Mouse (Mus musculus) E14TG2a.4 (cell line): ENCODE measurements around the gene Hsd17b2.

Source experiments
- H3K27me3 ChIP-seq: 2 replicates; pipeline ENCODE4 v1.6.1; 2014; ENCODE audit warnings: low read length, control low read depth; ENCODE audit not compliant: insufficient read depth
- H3K36me3 ChIP-seq: 2 replicates; pipeline ENCODE4 v1.6.1; 2014; ENCODE audit warnings: low read length, control low read depth; ENCODE audit not compliant: insufficient read depth
- H3K4me1 ChIP-seq: replicated peaks from 2 replicates; pipeline ENCODE4 v1.6.1; 2014; ENCODE audit warnings: low read depth, low read length, control low read depth
- H3K4me3 ChIP-seq: replicated peaks from 2 replicates; pipeline ENCODE4 v1.5.1; 2014; ENCODE audit warnings: mild to moderate bottlenecking, low read length
- H3K9me3 ChIP-seq: 2 replicates; pipeline ENCODE4 v1.6.1; 2014; ENCODE audit warnings: low read length, control low read depth
- CTCF ChIP-seq: conservative IDR thresholded peaks from 2 replicates; pipeline ENCODE4 v1.5.1; 2014; ENCODE audit warnings: low read length
- NANOG ChIP-seq: IDR thresholded peaks from 2 replicates; pipeline ENCODE4 v1.6.1; 2014; ENCODE audit warnings: borderline replicate concordance, low read length, mixed read lengths
- POU5F1 ChIP-seq: IDR thresholded peaks from 2 replicates; pipeline ENCODE4 v1.6.1; 2014; ENCODE audit warnings: low read length, borderline replicate concordance

The Hsd17b2 gene

GRCm38 (mm10) chr8:117675171-117675570 lies 26.5 kb upstream of the Hsd17b2 start:
- H3K4me3 ChIP-seq, result no peak overlapping the region
- H3K27me3 ChIP-seq, result no peaks in the 10 kb centered on the region
- no peaks in the 10 kb centered on the region for H3K9me3 ChIP-seq
- H3K36me3 ChIP-seq, result no peaks in the 10 kb centered on the region
- peaks cover 15% of the 10 kb centered on the region for H3K4me1 ChIP-seq
- TF ChIP-seq POU5F1, result no peak
- TF ChIP-seq CTCF, result no peak
- TF ChIP-seq NANOG, result no peak

- H3K36me3 ChIP-seq, result no peaks in the 10 kb centered on the region
- peaks cover 15% of the 10 kb centered on the region for H3K4me1 ChIP-seq
- TF ChIP-seq POU5F1, result no peak
- no peak for TF ChIP-seq CTCF
- no peak for TF ChIP-seq NANOG
These were observed 25.2 kb upstream of the Hsd17b2 start for GRCm38 (mm10) chr8:117676460-117676859.

GRCm38 (mm10) chr8:117677011-117677410 lies 24.7 kb upstream of the Hsd17b2 start:
- no peak overlapping the region for H3K4me3 ChIP-seq
- H3K27me3 ChIP-seq, result peaks cover 8% of the 10 kb centered on the region
- no peak for TF ChIP-seq NANOG
- TF ChIP-seq POU5F1, result no peak
- no peak for TF ChIP-seq CTCF
- no peaks in the 10 kb centered on the region for H3K36me3 ChIP-seq
- H3K4me1 ChIP-seq, result peaks cover 15% of the 10 kb centered on the region
- no peaks in the 10 kb centered on the region for H3K9me3 ChIP-seq

More at GRCm38 (mm10) chr8:117676460-117676859, 25.2 kb upstream of the Hsd17b2 start:
- H3K4me3 ChIP-seq, result no peak overlapping the region
- H3K27me3 ChIP-seq, result peaks cover 6% of the 10 kb centered on the region
- H3K9me3 ChIP-seq, result no peaks in the 10 kb centered on the region

- Histone ChIP-seq H3K36me3 (no peaks in the 10 kb centered on the region), H3K27me3 (peaks cover 15% of the 10 kb centered on the region), H3K9me3 (no peaks in the 10 kb centered on the region), H3K4me3 (no peak overlapping the region), H3K4me1 (peaks cover 3% of the 10 kb centered on the region; the same call in 1 of the 2 replicates)
- TF ChIP-seq CTCF, result no peak
These were observed 23.1 kb upstream of the Hsd17b2 start for GRCm38 (mm10) chr8:117678650-117679049.

- Histone ChIP-seq H3K27me3 (peaks cover 15% of the 10 kb centered on the region), H3K36me3 (no peaks in the 10 kb centered on the region), H3K4me1 (peaks cover 9% of the 10 kb centered on the region), H3K4me3 (no peak overlapping the region), H3K9me3 (no peaks in the 10 kb centered on the region)
- TF ChIP-seq POU5F1, result no peak
These were observed 17.7 kb upstream of the Hsd17b2 start for GRCm38 (mm10) chr8:117683925-117684472.

GRCm38 (mm10) chr8:117684504-117684903 lies 17.2 kb upstream of the Hsd17b2 start:
- no peak overlapping the region for H3K4me3 ChIP-seq
- H3K36me3 ChIP-seq, result no peaks in the 10 kb centered on the region
- H3K4me1 ChIP-seq, result peaks cover 9% of the 10 kb centered on the region
- no peak for TF ChIP-seq NANOG
- no peak for TF ChIP-seq CTCF
- no peak for TF ChIP-seq POU5F1
- no peaks in the 10 kb centered on the region for H3K9me3 ChIP-seq
- peaks cover 15% of the 10 kb centered on the region for H3K27me3 ChIP-seq

GRCm38 (mm10) chr8:117687890-117688289 lies 13.8 kb upstream of the Hsd17b2 start:
- Histone ChIP-seq H3K4me3 (no peak overlapping the region), H3K36me3 (no peaks in the 10 kb centered on the region), H3K9me3 (no peaks in the 10 kb centered on the region), H3K4me1 (peaks cover 9% of the 10 kb centered on the region), H3K27me3 (0 out of 2 replicates have a peak, but pooled peaks cover 3% of the 10 kb centered on the region)
- TF ChIP-seq NANOG, result no peak
- TF ChIP-seq CTCF, result no peak
- TF ChIP-seq POU5F1, result no peak

GRCm38 (mm10) chr8:117692131-117692530 lies 9.6 kb upstream of the Hsd17b2 start:
- H3K27me3 ChIP-seq, result 0 out of 2 replicates have a peak, but pooled peaks cover 3% of the 10 kb centered on the region
- no peaks in the 10 kb centered on the region for H3K36me3 ChIP-seq
- H3K9me3 ChIP-seq, result 0 out of 2 replicates have a peak, but pooled peaks cover 7% of the 10 kb centered on the region
- H3K4me1 ChIP-seq, result no peaks in the 10 kb centered on the region
- H3K4me3 ChIP-seq, result no peak overlapping the region
- TF ChIP-seq POU5F1 (no peak), NANOG (no peak), CTCF (no peak)

- H3K9me3 ChIP-seq, result peaks cover 21% of the 10 kb centered on the region
- H3K4me3 ChIP-seq, result no peak overlapping the region
- H3K27me3 ChIP-seq, result peaks cover 3% of the 10 kb centered on the region; the same call in 1 of the 2 replicates
- H3K4me1 ChIP-seq, result peaks cover 1% of the 10 kb centered on the region; the same call in 1 of the 2 replicates
- TF ChIP-seq NANOG, result no peak
- TF ChIP-seq CTCF, result no peak
- no peak for TF ChIP-seq POU5F1
- H3K36me3 ChIP-seq, result no peaks in the 10 kb centered on the region
These were observed 6.1 kb upstream of the Hsd17b2 start for GRCm38 (mm10) chr8:117695636-117696035.
